Mouse (Mus musculus) T-cell, adult 2 months (primary cell): Measurements from ENCODE around the gene Cep295nl.
"Not testable (repeated sequence)": the region's sequence is repeated elsewhere in the genome, so short reads cannot be mapped to it uniquely, and the experiment has no call there.

Source experiments
- DNase-seq: peaks from one replicate; pipeline ENCODE4 v3.0.0; 2022; ENCODE audit warnings: low spot score

The Cep295nl gene

DNA sequence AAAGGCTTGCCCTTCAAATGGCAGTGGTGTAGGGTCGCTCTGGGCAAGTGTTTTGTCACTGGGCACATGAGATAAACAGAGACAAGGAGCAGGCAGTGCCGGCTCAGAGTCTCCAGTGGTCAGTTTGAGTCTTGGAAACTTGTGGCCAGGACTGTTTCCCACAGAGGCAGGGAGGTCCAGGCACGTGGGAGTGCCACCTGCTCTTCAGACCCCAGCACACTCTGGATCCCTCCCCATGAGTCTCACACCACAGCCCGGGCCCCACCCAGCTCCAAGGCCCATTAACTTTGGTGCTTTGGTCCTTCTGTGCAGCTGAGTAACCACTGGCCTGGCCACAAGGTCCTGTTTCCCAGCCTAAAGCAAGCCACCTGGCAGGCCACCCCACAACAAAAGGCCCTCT is 20.3 kb downstream of the Cep295nl start:
- no peak for DNase-seq

DNA sequence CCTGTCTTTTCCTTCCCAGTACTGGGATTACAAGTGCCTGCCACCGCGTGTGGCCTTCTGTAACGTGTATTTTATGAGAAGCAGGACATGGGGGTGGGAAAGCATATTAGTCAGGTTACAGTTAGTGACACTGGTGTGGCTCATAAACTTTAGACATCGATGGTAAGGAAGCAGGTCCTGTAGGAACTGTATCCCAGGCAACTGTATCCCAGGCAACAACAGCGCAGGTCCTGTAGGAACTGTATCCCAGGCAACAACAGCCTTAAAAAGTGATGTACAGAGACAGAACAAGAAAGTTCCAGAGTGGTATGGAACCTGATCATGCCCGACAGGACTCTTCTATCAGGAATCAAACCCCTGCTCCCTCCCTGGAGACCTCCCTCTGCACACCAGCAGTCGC is 20.8 kb downstream of the Cep295nl start:
- DNase-seq = no peak

DNA sequence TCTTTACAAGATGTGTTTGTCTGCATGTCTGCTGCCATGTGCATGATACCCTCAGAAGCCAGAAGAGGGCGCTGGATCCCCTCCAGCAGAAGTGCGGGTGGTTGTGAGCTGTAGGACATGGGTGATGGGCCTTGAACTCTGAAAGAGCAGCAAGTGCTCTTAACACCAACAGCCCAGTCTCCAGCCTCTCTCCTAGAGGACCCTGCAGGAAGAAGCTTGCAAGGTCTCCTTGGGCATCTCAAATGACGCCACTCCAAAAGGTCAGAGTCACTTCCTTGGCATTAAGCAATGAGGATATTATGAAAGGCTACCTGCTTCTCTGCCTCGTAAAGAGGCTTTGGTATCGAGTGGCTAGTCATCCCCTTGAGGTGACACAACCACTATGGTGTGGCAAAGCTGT is 23.6 kb downstream of the Cep295nl start:
- peak; percentile 77 for DNase-seq

DNA sequence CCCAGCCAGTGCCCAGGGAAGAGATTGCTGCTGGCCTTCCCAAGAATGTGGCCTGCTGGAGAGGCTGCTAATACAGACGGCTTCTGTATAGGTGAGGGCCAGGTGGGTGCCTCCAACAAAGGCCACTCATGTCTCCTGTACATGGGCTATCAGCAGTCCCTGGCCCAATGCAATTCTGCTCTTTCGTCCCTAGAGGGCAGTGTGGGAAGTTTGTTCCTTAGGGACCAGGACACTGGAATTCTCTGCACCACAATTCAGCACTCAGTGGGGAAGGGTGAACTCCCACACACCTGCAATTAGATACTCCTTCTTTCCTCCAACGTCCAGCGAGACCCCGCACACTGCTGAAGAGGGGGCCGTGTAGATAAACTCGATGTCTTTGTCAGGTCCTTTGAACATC is 25.2 kb downstream of the Cep295nl start:
- DNase-seq = peak; percentile 37

DNA sequence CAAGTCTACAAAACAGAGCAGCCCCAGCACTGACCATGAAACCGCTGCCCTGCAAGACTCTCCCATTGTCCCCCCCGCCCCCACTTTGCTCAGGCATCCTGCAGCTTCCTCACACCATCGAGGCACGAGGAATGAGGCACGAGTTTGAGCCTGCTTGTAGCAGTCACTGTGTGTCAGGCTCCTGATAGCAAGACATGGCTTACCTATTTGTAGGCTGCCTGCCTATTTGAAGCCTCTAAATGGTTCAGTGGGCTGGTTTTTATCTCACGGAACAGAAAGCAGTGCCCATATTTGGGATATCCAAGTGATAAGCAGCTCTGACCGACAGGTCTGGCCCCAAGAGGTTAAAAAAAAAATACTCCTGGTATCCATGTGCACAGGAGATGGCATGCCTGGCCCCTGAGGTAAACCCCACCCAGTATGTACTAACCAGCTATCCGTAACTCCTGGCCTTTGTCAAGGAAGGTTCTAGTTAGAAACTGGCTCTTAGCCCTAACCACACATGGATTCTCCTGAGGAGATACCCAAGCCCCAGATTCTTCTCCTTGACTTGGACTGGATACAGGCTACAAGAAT is 26.0 kb downstream of the Cep295nl start:
- no peak for DNase-seq

DNA sequence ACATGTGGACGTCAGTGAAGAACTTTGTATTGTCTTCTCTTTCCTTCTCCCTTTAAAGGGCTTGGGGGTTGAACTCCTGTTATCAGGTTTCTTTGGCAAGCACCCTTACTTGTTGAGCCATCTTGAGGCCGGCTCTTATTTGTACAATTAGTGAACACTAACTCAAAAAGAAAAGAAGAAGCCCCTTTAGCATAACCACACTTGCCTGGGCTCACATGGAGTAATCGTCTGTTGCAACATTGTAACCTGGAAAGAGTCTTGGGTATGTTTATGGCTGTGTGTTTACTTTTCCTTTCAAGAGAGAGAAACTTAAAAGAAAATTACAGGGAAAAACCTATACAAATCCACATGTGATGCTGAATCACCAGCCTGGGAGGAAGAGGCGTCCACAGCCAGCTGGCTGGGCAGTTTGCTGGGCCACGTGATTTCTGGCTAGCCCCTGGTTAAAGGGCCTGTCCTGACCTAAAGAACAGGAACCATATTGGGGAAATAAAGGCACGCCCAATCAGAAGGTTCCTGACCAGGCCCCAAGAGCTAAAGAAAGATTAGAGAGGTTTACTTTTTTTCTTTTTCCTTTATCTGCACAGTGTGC is 30.1 kb downstream of the Cep295nl start:
- no peak for DNase-seq

DNA sequence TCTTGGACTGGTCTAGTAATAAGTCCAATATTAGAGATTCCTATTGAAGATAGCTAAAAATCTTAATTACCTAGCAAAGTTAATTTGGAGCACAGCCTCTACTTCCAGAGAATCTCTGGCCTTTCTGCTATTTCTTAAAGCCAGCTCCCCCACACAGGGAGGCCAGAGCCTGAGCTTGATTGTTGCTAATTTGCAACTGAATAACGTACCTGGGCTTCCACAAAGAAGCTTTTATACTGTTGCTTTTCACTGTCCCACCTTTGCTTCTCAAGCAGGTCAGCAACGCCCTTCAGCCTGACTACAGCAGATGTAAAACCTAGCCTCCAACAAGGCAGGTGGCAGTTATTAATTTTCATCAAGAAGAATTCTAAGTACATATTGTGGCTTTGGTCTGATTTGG is 34.3 kb downstream of the Cep295nl start:
- DNase-seq = not testable (repeated sequence)

DNA sequence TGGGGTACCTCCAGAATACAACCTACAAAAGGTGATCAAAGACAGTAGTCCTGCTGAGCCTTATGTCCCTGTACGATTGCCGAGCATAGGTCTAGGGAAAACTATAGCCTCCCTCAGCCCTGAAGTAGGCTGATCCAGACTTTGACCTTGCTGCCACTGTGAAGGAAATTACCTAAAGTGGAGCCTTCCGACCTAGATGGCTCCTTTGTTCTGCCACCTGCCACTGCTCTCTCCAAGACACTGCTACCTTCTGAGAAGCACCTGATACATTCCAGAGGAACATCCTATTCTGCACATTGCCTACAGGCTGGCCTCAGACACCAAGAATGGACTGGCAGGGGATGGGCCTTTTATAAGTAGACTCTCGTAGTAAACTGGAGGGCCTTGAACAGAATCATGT is 38.3 kb downstream of the Cep295nl start:
- DNase-seq = not testable (repeated sequence)

DNA sequence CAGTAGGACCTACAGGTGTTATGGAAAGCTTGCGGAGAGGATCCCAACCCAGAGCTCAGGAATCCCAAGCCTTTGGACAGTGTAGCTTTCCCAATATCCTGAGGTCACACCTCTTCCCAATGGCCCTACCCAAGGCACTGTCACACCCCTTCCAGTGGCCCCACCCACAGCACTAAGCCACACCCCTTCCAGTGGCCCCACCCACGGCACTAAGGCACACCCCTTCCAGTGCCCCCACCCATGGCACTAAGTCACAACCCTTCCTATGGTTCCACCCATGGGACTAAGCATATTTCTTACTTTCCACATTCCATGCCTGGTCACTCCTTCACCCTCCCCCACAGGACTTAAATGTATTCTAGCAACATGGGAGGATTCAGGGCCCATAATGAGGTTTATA is 43.5 kb downstream of the Cep295nl start:
- DNase-seq = no peak

DNA sequence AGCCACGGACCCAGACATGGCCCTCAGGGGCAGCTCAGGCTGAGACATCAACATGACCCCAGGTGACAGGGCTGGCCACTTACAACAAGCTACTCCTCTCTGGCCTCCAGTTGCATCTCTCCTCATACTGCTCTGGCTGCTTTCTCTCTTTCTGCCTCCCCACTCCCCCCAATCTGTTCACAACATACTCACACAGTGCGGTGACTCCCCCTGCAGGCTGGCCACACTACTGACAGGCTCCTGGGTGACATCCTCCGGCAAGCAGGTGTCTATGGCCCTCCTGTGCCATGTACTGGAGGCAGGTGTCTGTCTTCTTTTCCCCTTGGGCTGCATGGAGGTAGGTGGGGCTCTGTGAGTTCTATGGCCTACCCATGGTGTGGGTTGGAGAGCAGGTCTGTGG is 44.3 kb downstream of the Cep295nl start:
- DNase-seq = no peak

DNA sequence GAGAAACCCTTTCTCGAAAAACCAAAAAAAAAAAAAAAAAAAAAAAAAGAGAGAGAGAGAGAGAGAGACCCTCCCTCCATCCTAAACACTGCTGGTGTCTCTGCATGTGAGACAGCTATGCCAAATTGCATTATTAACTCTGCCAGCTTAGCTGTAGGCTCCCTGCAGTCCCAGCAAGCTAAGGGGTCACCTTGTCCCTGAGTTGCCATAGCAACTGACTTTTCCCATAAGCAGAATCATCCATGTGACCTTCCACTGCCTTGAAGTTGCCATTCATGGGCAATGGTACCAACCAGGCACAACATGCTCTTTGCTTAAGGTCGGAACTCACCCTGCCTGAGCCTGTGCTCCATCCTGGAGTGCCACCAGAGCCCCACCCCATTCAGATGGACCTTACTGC is 47.3 kb downstream of the Cep295nl start:
- no peak for DNase-seq

DNA sequence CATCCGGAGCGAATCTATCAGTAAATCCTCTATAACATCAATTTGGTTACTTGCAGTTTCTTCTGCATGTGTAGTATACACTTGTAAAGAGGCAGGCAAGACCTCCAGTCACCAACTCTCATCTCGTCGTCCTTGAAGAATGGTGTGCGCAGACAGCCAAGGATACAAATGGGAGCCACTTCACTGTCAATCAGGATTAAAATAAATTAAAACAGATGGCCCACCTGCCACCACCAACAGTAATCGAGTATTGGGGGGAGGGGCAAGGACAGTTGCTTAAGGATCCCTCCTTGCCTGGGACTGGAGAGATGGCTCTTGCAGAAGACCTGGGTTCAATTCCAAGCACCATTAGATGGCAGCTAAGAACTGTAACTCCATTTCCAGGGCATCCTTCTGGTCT is 49.6 kb downstream of the Cep295nl start:
- DNase-seq = no peak

DNA sequence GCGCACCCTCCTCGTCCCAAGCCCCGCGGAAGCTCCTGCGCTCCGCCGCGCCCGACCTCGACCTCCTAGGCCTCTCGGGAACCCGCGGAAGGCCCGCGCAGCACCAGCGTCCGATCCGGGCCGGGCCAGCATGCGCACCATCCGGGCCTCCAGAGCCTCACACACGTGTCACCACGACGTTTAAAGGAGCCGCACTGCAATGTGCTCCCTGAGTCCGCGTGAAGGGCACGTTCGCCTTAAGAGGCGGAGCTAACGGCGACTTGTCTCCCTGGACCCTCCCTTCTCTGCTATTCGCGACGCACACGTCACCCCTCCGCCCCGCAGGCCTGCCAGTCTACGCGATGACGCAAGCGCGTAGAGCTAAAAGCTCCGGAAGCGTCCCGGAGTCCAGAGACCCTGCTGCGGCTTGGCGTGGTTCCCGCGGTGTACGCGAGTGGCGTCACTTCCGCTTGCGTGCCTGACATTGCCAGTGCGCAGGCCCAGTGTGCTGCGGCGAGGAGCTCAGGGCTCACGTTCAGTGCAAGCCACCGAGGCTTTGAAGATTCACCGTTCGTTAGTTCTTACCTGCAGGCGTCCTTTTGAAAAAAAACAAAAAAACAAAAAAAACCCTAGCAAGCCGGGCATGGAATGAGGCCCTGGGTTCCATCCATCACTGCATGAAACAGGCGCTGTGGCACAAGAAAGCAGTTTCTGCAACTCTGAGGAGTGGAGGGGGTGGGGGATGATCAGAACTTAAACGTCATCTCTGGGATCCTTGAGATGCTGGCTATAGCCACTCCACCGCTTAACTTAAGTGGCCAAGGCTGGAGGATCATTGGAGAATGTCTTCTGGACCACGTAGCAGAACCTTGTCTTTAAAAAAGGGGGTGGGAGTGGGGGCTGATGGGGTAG is 52.1 kb downstream of the Cep295nl start, which contains the start of gene Usp36:
TSS of gene Usp36 (minus strand) at position 246 of the 891 bp plus-strand sequence.
- peak; percentile 100 for DNase-seq

DNA sequence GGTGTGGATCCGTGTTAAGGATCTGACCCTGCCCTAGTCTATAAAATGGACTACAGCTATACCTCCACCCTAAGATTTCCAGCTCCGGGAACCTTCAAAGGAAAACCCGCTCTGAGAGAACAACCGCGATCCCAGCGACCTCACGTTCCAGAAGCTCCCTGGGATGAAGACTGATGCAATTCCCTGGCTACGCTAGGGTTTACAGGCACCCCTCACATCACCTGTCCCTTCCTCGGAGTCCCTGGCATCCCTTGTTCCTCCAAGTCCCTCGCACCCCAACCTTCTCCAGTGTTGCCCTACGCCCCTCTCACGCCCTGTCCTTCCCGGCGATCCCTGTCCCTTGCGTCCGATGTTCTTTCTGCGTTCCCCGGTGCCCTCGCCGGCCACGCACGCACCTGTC is 52.7 kb downstream of the Cep295nl start:
- DNase-seq = no peak

DNA sequence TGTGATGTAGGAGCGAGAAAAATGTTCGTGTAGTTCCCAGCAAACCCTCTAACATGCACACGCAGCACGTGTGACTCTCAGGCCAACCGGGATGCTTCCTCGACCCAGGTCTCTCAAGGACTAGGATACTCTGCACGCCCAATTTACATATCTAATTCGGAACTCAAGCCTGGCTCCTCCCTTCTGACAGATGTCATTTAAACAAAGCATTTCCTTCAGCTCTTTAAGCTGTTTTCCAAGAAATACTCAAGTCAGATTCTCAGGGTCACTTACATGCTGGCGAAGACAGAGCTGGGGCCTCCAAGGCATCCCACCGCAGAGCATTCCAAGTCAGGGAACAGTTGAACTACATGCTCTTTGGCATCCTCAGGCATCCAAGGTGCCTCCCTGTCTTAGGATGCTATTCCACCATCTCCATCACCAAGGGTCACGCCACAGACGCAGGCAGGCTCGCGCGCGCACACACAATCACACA is 53.2 kb downstream of the Cep295nl start:
- DNase-seq = peak; percentile 16

DNA sequence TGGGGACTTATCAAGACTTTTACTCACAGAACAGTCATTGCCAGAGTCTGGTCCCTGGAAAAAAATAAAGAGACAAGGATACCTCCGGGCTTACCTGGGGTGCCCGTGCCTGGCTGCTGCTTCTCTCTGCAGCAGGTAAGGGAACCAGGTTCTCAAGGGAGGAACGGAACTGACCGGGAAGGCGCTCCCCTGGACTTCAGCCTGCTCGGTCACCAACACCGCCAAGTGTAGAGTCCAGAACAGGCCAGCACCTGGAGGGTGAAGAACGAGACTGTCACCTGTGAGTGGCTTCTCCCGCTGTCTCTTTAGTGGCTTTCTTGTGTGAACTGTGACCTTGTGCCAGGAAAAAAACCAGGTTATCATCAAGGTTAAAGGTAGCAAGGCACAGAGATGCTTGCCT is 54.7 kb downstream of the Cep295nl start:
- DNase-seq = no peak

DNA sequence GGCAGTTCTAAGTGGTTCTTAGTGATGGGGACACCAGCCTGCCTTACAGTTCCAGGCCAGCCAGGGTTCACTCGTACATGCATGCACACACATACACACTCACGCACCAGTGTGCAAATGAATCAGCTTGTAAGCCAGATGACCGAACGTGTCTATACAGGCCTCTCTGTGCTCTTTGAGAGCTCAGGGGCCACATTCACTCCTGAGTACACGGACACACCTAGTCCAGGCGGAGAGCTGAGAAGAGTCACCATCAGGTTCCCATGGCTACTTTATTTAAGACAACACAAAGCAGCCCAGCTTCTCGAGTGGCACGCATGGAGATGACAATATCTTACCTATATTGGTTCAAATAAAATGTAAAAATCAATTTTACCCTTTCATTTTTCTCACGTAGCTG is 55.9 kb downstream of the Cep295nl start:
- no peak for DNase-seq

DNA sequence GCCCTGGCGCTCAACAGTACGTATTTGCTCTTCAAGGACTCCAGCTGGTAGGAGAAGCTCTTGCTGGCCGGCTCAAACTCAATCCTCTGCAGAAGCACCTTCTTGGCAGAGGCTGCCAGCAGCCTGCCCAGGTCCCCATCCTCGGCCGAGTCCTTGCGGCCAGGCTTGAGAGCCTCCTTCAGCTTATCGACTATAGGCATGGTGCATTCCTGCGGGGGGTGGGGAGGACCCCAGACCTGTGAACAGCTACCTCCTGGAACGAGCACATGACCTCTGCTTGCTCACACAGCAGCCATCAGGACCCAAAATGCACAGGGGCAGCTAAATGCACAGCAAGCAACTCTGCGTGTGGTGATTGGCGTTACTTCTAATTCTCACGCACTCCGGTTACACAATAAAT is 56.5 kb downstream of the Cep295nl start:
- no peak for DNase-seq
